Mouse (Mus musculus): ENCODE data around the gene Ms4a4b.

GRCm38 (mm10) chr19:11479714-11480113, 36.4 kb downstream of the Ms4a4b start:
- TF ChIP-seq CTCF (IDR thresholded peaks at IDR 0.05; ENCODE audit: extremely low read depth, insufficient read length, insufficient replicate concordance, low read depth, low read length) (no peak), POLR2A (IDR thresholded peaks at IDR 0.05; ENCODE audit: low read depth, low read length) (no peak)

Data from small intestine, adult 2 months (tissue).